Mouse (Mus musculus): Measurements from ENCODE around the gene Gm21698. TPM values are rescaled to one million over a fixed set of nuclear protein-coding genes. Genes with fewer than 3 reads are reported as not detected.
"Not testable (repeated sequence)": the region's sequence is repeated elsewhere in the genome, so short reads cannot be mapped to it uniquely, and the experiment has no call there.

Gm21698 gene
- polyA plus RNA-seq (2015; fragmentation: Nextera tagmentation; extraction: Ambion mirVana) = 0.10 TPM in 1 of 2 replicates, not detected in the other

DNA sequence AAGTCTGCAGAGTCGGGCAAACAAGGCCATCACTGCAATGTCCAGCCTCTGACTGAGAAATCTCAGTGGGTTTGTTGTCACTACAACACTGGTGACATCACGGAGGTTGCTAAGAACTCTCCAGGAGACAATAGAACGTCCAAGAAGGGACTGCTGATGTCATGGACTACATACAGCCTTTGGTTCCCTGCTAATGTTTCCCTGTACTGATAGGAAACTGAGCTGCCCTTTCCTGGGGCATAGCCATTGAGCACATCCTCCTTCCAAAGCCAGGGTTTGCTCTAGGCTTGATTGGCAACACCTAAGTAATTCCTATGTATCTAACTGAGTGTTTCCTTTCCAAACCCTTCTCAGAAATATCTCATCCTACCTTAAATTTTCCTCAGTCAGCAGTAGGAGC lies at the start of gene Gm21698:
TSS of gene Gm21698 (minus strand) at position 101 of the 400 bp plus-strand sequence.
- not testable (repeated sequence) for DNase-seq (ENCODE audit: low spot score)

DNA sequence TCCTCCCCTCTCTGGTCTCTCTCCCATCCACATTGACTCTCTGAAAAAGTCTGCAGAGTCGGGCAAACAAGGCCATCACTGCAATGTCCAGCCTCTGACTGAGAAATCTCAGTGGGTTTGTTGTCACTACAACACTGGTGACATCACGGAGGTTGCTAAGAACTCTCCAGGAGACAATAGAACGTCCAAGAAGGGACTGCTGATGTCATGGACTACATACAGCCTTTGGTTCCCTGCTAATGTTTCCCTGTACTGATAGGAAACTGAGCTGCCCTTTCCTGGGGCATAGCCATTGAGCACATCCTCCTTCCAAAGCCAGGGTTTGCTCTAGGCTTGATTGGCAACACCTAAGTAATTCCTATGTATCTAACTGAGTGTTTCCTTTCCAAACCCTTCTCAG lies 34.4 kb upstream of the Gm21698 start, which contains the start of gene Gm5862:
TSS of gene Gm5862 (minus strand) at position 101 of the 400 bp plus-strand sequence.
- not testable (repeated sequence) for DNase-seq (ENCODE audit: low spot score)

DNA sequence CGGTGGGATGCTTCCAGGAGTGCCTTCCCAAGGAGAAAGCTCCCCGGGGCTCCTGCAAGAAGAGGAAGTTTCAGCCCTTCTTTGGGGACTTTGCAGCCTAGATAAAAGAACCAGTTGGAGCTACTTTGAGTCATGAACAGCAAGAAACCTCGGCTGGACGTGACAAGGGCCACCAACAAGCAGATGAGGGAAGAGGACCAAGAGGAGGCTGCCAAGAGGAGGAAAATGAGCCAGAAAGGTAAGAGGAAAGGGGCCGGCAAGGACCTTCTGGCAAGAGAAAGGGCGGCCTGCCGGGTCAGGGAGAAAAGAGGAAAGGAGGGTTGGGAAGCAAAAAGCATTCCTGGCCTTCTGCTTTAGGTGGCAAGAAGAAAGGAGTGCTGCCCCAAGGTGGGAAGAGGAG lies 19.2 kb upstream of the Gm21698 start:
- not testable (repeated sequence) for DNase-seq (ENCODE audit: low spot score)

DNA sequence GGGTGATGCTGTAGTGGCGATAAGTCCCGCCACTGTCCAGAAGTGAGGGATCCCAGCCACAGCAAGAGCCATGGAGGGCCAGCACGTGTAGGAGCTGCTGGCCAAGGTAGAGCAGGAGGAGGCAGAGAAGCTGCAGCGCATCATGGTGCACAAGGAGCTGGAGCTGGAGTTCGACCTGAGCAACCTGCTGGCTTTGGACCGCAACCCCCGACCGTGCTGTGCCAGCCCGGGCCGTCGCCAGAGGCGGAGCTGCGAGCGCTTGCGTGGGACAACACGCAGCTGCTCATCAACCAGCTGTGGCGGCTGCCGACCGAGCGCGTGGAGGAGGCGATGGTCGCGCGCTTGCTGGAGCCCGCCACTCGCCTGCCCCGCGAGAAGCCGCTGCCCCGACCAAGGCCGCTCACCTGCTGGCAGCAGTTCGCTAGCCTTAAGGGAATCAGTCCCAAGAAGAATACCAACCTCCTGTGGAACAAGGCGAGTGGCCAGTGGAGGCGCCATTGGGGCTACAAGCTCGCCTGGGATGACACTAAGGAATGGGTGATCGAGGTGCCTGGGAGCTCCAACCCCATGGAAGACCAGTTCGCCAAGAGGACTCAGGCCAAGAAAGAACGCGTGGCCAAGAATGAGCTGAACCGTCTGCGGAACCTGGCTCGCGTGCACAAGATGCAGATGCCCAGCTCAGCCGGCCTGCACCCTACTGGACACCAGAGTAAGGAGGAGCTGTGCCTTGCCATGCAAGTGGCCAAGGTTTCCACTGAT lies 18.7 kb upstream of the Gm21698 start:
- not testable (repeated sequence) for DNase-seq (ENCODE audit: low spot score)

DNA sequence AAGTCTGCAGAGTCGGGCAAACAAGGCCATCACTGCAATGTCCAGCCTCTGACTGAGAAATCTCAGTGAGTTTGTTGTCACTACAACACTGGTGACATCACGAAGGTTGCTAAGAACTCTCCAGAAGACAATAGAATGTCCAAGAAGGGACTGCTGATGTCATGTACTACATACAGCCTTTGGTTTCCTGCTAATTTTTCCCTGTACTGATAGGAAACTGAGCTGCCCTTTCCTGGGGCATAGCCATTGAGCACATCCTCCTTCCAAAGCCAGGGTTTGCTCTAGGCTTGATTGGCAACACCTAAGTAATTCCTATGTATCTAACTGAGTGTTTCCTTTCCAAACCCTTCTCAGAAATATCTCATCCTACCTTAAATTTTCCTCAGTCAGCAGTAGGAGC lies 16.2 kb upstream of the Gm21698 start, which contains the start of gene Gm1979:
TSS of gene Gm1979 (minus strand) at position 101 of the 400 bp plus-strand sequence.
- DNase-seq (ENCODE audit: low spot score) = not testable (repeated sequence)

DNA sequence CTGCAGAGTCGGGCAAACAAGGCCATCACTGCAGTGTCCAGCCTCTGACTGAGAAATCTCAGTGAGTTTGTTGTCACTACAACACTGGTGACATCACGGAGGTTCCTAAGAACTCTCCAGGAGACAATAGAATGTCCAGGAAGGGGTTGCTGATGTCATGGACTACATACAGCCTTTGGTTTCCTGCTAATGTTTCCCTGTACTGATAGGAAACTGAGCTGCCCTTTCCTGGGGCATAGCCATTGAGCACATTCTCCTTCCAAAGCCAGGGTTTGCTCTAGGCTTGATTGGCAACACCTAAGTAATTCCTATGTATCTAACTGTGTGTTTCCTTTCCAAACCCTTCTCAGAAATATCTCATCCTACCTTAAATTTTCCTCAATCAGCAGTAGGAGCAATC lies 15.9 kb downstream of the Gm21698 start, which contains the start of gene Gm21680:
TSS of gene Gm21680 (minus strand) at position 101 of the 400 bp plus-strand sequence.
- DNase-seq (ENCODE audit: low spot score) = not testable (repeated sequence)

DNA sequence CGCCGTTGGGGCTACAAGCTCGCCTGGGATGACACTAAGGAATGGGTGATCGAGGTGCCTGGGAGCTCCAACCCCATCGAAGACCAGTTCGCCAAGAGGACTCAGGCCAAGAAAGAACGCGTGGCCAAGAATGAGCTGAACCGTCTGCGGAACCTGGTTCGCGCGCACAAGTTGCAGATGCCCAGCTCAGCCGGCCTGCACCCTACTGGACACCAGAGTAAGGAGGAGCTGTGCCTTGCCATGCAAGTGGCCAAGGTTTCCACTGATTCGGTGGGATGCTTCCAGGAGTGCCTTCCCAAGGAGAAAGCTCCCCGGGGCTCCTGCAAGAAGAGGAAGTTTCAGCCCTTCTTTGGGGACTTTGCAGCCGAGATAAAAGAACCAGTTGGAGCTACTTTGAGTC lies 31.4 kb downstream of the Gm21698 start:
- DNase-seq (ENCODE audit: low spot score) = not testable (repeated sequence)

DNA sequence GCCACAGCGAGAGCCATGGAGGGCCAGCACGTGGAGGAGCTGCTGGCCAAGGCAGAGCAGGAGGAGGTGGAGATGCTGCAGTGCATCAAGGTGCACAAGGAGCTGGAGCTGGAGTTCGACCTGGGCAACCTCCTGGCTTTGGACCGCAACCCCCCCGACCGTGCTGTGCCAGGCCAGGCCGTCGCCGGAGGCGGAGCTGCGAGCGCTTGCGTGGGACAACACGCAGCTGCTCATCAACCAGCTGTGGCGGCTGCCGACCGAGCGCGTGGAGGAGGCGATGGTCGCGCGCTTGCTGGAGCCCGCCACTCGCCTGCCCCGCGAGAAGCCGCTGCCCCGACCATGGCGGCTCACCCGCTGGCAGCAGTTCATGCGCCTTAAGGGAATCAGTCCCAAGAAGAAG lies 31.8 kb downstream of the Gm21698 start:
- DNase-seq (ENCODE audit: low spot score) = not testable (repeated sequence)

DNA sequence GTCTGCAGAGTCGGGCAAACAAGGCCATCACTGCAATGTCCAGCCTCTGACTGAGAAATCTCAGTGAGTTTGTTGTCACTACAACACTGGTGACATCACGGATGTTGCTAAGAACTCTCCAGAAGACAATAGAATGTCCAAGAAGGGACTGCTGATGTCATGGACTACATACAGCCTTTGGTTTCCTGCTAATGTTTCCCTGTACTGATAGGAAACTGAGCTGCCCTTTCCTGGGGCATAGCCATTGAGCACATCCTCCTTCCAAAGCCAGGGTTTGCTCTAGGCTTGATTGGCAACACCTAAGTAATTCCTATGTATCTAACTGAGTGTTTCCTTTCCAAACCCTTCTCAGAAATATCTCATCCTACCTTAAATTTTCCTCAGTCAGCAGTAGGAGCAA lies 34.1 kb downstream of the Gm21698 start, which contains the start of gene Gm21671:
TSS of gene Gm21671 (minus strand) at position 101 of the 400 bp plus-strand sequence.
- DNase-seq (ENCODE audit: low spot score) = not testable (repeated sequence)

DNA sequence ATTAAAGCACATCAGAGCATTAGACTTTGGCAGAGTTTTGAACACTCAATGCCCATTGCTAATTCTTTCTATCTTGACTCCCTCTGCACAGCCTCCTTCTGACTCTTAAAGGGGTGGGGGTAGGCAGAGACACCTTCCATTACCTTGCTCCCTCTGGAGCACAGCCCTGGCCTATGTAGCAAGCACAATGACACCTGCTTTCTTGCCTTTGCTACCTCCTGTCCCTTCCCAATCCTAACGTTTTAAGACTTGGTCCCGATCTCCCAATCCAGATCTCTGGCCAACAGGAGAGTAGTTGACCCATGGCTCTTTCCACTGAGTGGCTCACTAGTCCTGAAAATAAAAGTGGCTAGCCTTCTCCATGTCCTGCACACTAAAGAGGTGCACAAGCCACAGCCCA lies 43.1 kb downstream of the Gm21698 start:
- not testable (repeated sequence) for DNase-seq (ENCODE audit: low spot score)

DNA sequence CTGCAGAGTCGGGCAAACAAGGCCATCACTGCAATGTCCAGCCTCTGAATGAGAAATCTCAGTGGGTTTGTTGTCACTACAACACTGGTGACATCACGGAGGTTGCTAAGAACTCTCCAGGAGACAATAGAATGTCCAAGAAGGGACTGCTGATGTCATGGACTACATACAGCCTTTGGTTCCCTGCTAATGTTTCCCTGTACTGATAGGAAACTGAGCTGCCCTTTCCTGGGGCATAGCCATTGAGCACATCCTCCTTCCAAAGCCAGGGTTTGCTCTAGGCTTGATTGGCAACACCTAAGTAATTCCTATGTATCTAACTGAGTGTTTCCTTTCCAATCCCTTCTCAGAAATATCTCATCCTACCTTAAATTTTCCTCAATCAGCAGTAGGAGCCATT lies 46.2 kb downstream of the Gm21698 start, which contains the start of gene Gm21663:
TSS of gene Gm21663 (minus strand) at position 101 of the 400 bp plus-strand sequence.
- not testable (repeated sequence) for DNase-seq (ENCODE audit: low spot score)

Other genes with a start within 250 kb of the Gm21698 start
- 1.3 and 1.9 TPM in 2 replicates for gene Actr3b, start 228.7 kb downstream of the Gm21698 start, polyA plus RNA-seq (2015; fragmentation: Nextera tagmentation; extraction: Ambion mirVana)
- gene Gm21663, start 46.3 kb downstream of the Gm21698 start, polyA plus RNA-seq (2015; fragmentation: Nextera tagmentation; extraction: Ambion mirVana) = not detected in 2 replicates
- gene Gm21671, start 34.2 kb downstream of the Gm21698 start, polyA plus RNA-seq (2015; fragmentation: Nextera tagmentation; extraction: Ambion mirVana) = not detected in 2 replicates
- gene Gm21680, start 16.0 kb downstream of the Gm21698 start, polyA plus RNA-seq (2015; fragmentation: Nextera tagmentation; extraction: Ambion mirVana) = not detected in 2 replicates
- gene Gm1979, start 16.1 kb upstream of the Gm21698 start, polyA plus RNA-seq (2015; fragmentation: Nextera tagmentation; extraction: Ambion mirVana) = 0.09 TPM in 1 of 2 replicates, not detected in the other
- gene Gm5862, start 34.3 kb upstream of the Gm21698 start, polyA plus RNA-seq (2015; fragmentation: Nextera tagmentation; extraction: Ambion mirVana) = not detected in 2 replicates
- not detected in 2 replicates for gene Speer4a, start 50.9 kb upstream of the Gm21698 start, polyA plus RNA-seq (2015; fragmentation: Nextera tagmentation; extraction: Ambion mirVana)
- not detected in 2 replicates for gene Gm7347, start 69.9 kb upstream of the Gm21698 start, polyA plus RNA-seq (2015; fragmentation: Nextera tagmentation; extraction: Ambion mirVana)
- gene Gm10471, start 100.6 kb upstream of the Gm21698 start, polyA plus RNA-seq (2015; fragmentation: Nextera tagmentation; extraction: Ambion mirVana) = not detected in 2 replicates
- 0.09 TPM in 1 of 2 replicates, not detected in the other for gene 5031410I06Rik, start 116.7 kb upstream of the Gm21698 start, polyA plus RNA-seq (2015; fragmentation: Nextera tagmentation; extraction: Ambion mirVana)
- gene Gm10220, start 132.8 kb upstream of the Gm21698 start, polyA plus RNA-seq (2015; fragmentation: Nextera tagmentation; extraction: Ambion mirVana) = 0.05 TPM in 1 of 2 replicates, not detected in the other